Mouse (Mus musculus) stomach, embryonic 14.5 days (tissue): ENCODE measurements around the gene Acsl1. TPM values are rescaled to one million over a fixed set of nuclear protein-coding genes. Genes with fewer than 3 reads are reported as not detected.

Source experiments
- ATAC-seq: fragments of 200-750 bp; cut with Nextera tagmentation; 2 replicates; pipeline ENCODE4 v1.8.0; 2017; ENCODE audit warnings: low read depth, moderate TSS enrichment; ENCODE audit not compliant: insufficient number of reproducible peaks, insufficient read depth, low FRiP score
- H3K27ac ChIP-seq: fragments of 300-500 bp; sonication (generic); 2 replicates; pipeline ENCODE4 v1.5.1; 2014; ENCODE audit warnings: mild to moderate bottlenecking, low read length, moderate library complexity, mixed read lengths
- H3K27me3 ChIP-seq: fragments of 300-500 bp; sonication (generic); 2 replicates; pipeline ENCODE4 v1.6.1; 2014; ENCODE audit warnings: low read length, control low read depth, mixed read lengths; ENCODE audit not compliant: control insufficient read depth, insufficient read depth
- H3K36me3 ChIP-seq: fragments of 300-500 bp; sonication (generic); 2 replicates; pipeline ENCODE4 v1.6.1; 2014; ENCODE audit warnings: mild to moderate bottlenecking, control low read depth, low read length, moderate library complexity, mixed read lengths; ENCODE audit not compliant: control insufficient read depth, insufficient read depth
- H3K4me1 ChIP-seq: fragments of 300-500 bp; sonication (generic); 2 replicates; pipeline ENCODE4 v1.6.1; 2014; ENCODE audit warnings: low read length, control low read depth, mixed read lengths; ENCODE audit not compliant: control insufficient read depth, insufficient read depth
- H3K4me2 ChIP-seq: fragments of 300-500 bp; sonication (generic); replicated peaks from 2 replicates; pipeline ENCODE4 v1.6.1; 2014; ENCODE audit warnings: low read depth, low read length, control low read depth
- H3K4me3 ChIP-seq: fragments of 300-500 bp; sonication (generic); 2 replicates; pipeline ENCODE4 v1.5.1; 2014; ENCODE audit warnings: low read depth, low read length, control low read depth
- H3K9ac ChIP-seq: fragments of 300-500 bp; sonication (generic); replicated peaks from 2 replicates; pipeline ENCODE4 v1.6.1; 2014; ENCODE audit warnings: low read depth, mild to moderate bottlenecking, control low read depth, low read length, moderate library complexity, mixed read lengths
- H3K9me3 ChIP-seq: fragments of 300-500 bp; sonication (generic); 2 replicates; pipeline ENCODE4 v1.6.1; 2016; ENCODE audit warnings: low read depth, low read length, control low read depth; ENCODE audit not compliant: control insufficient read depth
- WGBS: fragments of 180-500 bp; shearing (Covaris S2); extraction: QIAGEN DNeasy Blood & Tissue Kit; methylation state at CpG from one replicate; pipeline ENCODE4 v1.1.7; 2014; 5-methylcytosine and 5-hydroxymethylcytosine counted together
- polyA plus RNA-seq: library from polyadenylated mRNA; unstranded; fragments of >200 nt; fragmentation: Nextera tagmentation; extraction: Ambion mirVana; gene quantifications from 2 replicates; pipeline ENCODE4 v1.2.1, GENCODE M21; 2014

Gene Acsl1
- polyA plus RNA-seq, 1 experiment from 2014 or later = 17.8 TPM

GRCm38 (mm10) chr8:46470091-46470791 lies 596 bp upstream of the Acsl1 start:
- Histone ChIP-seq H3K4me3 (peak overlapping the region; percentile 89), H3K9me3 (no peaks in the 10 kb centered on the region), H3K27me3 (no peaks in the 10 kb centered on the region), H3K27ac (no peak overlapping the region), H3K4me2 (peak overlapping the region; percentile 71; the same call in 1 of the 2 replicates), H3K9ac (no peak overlapping the region), H3K4me1 (0 out of 2 replicates have a peak, but pooled peaks cover 5% of the 10 kb centered on the region), H3K36me3 (no peaks in the 10 kb centered on the region)
- peak; percentile 39 for ATAC-seq
- WGBS = 37% methylated on average over 15 of the region's 15 CpGs

GRCm38 (mm10) chr8:46471926-46472485 lies 1.2 kb downstream of the Acsl1 start:
- no peaks in the 10 kb centered on the region for H3K9me3 ChIP-seq
- 0 out of 2 replicates have a peak, but pooled peaks cover 5% of the 10 kb centered on the region for H3K4me1 ChIP-seq
- peak overlapping the region; percentile 89 for H3K4me3 ChIP-seq
- WGBS = 30% methylated on average over 9 of the region's 9 CpGs
- H3K4me2 ChIP-seq = peak overlapping the region; percentile 71
- no peak overlapping the region for H3K9ac ChIP-seq
- ATAC-seq = no peak
- H3K36me3 ChIP-seq = no peaks in the 10 kb centered on the region
- no peaks in the 10 kb centered on the region for H3K27me3 ChIP-seq
- H3K27ac ChIP-seq = no peak overlapping the region

GRCm38 (mm10) chr8:46474120-46474519 lies 3.3 kb downstream of the Acsl1 start:
- WGBS = 95% methylated on average over 3 of the region's 3 CpGs
- no peaks in the 10 kb centered on the region for H3K9me3 ChIP-seq
- 0 out of 2 replicates have a peak, but pooled peaks cover 8% of the 10 kb centered on the region for H3K4me1 ChIP-seq
- H3K36me3 ChIP-seq = no peaks in the 10 kb centered on the region
- no peaks in the 10 kb centered on the region for H3K27me3 ChIP-seq
- no peak overlapping the region for H3K4me2 ChIP-seq
- ATAC-seq = no peak
- no peak overlapping the region for H3K9ac ChIP-seq
- no peak overlapping the region for H3K27ac ChIP-seq
- H3K4me3 ChIP-seq = no peak overlapping the region

GRCm38 (mm10) chr8:46474634-46475033 lies 3.8 kb downstream of the Acsl1 start:
- 0 out of 2 replicates have a peak, but pooled peaks cover 9% of the 10 kb centered on the region for H3K4me1 ChIP-seq
- WGBS = 86% methylated on average over 6 of the region's 6 CpGs
- no peaks in the 10 kb centered on the region for H3K27me3 ChIP-seq
- H3K4me3 ChIP-seq = no peak overlapping the region
- H3K27ac ChIP-seq = no peak overlapping the region
- H3K9ac ChIP-seq = no peak overlapping the region
- H3K9me3 ChIP-seq = no peaks in the 10 kb centered on the region
- ATAC-seq = no peak
- no peak overlapping the region for H3K4me2 ChIP-seq
- H3K36me3 ChIP-seq = no peaks in the 10 kb centered on the region

- no peaks in the 10 kb centered on the region for H3K36me3 ChIP-seq
- no peak for ATAC-seq
- no peaks in the 10 kb centered on the region for H3K9me3 ChIP-seq
- H3K4me3 ChIP-seq = no peak overlapping the region
- peaks cover 17% of the 10 kb centered on the region for H3K4me1 ChIP-seq
- no peak overlapping the region for H3K9ac ChIP-seq
- no peak overlapping the region for H3K27ac ChIP-seq
- no peak overlapping the region for H3K4me2 ChIP-seq
- WGBS = 78% methylated on average over 11 of the region's 11 CpGs
- no peaks in the 10 kb centered on the region for H3K27me3 ChIP-seq
Observed at GRCm38 (mm10) chr8:46475404-46475803, 4.6 kb downstream of the Acsl1 start.

- no peak overlapping the region for H3K27ac ChIP-seq
Observed at GRCm38 (mm10) chr8:46475942-46476341, 5.1 kb downstream of the Acsl1 start.

GRCm38 (mm10) chr8:46477747-46478458 lies 7.1 kb downstream of the Acsl1 start:
- Histone ChIP-seq H3K27ac (no peak overlapping the region), H3K9ac (no peak overlapping the region), H3K9me3 (no peaks in the 10 kb centered on the region), H3K27me3 (no peaks in the 10 kb centered on the region), H3K4me1 (peaks cover 15% of the 10 kb centered on the region), H3K36me3 (no peaks in the 10 kb centered on the region), H3K4me3 (no peak overlapping the region), H3K4me2 (no peak overlapping the region)
- no peak for ATAC-seq
- WGBS = 74% methylated on average over 9 of the region's 9 CpGs

More at GRCm38 (mm10) chr8:46475942-46476341, 5.1 kb downstream of the Acsl1 start:
- H3K9ac ChIP-seq = no peak overlapping the region
- H3K4me1 ChIP-seq = peaks cover 20% of the 10 kb centered on the region
- no peak for ATAC-seq
- no peaks in the 10 kb centered on the region for H3K9me3 ChIP-seq
- no peaks in the 10 kb centered on the region for H3K36me3 ChIP-seq
- no peak overlapping the region for H3K4me2 ChIP-seq
- no peak overlapping the region for H3K4me3 ChIP-seq
- WGBS = 87% methylated on average over 3 of the region's 3 CpGs
- H3K27me3 ChIP-seq = no peaks in the 10 kb centered on the region

GRCm38 (mm10) chr8:46478783-46479182 lies 7.9 kb downstream of the Acsl1 start:
- Histone ChIP-seq H3K4me2 (no peak overlapping the region), H3K27ac (no peak overlapping the region), H3K9ac (no peak overlapping the region), H3K9me3 (no peaks in the 10 kb centered on the region), H3K4me3 (no peak overlapping the region), H3K36me3 (no peaks in the 10 kb centered on the region), H3K27me3 (no peaks in the 10 kb centered on the region), H3K4me1 (peaks cover 16% of the 10 kb centered on the region)
- no peak for ATAC-seq
- 83% methylated on average over 10 of the region's 10 CpGs for WGBS
